Mouse (Mus musculus) thymus, adult 2 months (tissue): Measurements from ENCODE around the gene Ubxn4. TPM values are rescaled to one million over a fixed set of nuclear protein-coding genes. Genes with fewer than 3 reads are reported as not detected.
A peak's percentile ranks its signal among the peaks of the same experiment; 100 is the strongest.
"Not testable (repeated sequence)": the region's sequence is repeated elsewhere in the genome, so short reads cannot be mapped to it uniquely, and the experiment has no call there.

Experiments
- DNase-seq: peaks from one replicate; pipeline ENCODE4 v3.0.0; 2021
- H3K27ac ChIP-seq: fragments of 200-500 bp; 2 replicates; pipeline ENCODE4 v1.5.1; 2012; ENCODE audit warnings: low read length, control low read depth; ENCODE audit not compliant: control insufficient read depth, insufficient read depth
- H3K27me3 ChIP-seq: fragments of 200-500 bp; 2 replicates; pipeline ENCODE4 v1.6.1; 2012; ENCODE audit warnings: mild to moderate bottlenecking, low read length, moderate library complexity, mixed read lengths; ENCODE audit not compliant: control insufficient read depth, insufficient read depth
- H3K36me3 ChIP-seq: fragments of 200-500 bp; 2 replicates; pipeline ENCODE4 v1.6.1; 2012; ENCODE audit warnings: mild to moderate bottlenecking, low read length, moderate library complexity; ENCODE audit not compliant: control insufficient read depth, insufficient read depth
- H3K4me1 ChIP-seq: fragments of 200-500 bp; replicated peaks from 2 replicates; pipeline ENCODE4 v1.6.1; 2012; ENCODE audit warnings: low read length; ENCODE audit not compliant: control insufficient read depth, insufficient read depth
- H3K4me3 ChIP-seq: fragments of 200-500 bp; 2 replicates; pipeline ENCODE4 v1.5.1; 2012; ENCODE audit warnings: mild to moderate bottlenecking, low read length, control low read depth, moderate library complexity; ENCODE audit not compliant: control insufficient read depth, insufficient read depth
- CTCF ChIP-seq: fragments of 200-500 bp; IDR thresholded peaks from 2 replicates; pipeline ENCODE4 v1.5.1; 2012; ENCODE audit warnings: mild to moderate bottlenecking, control low read depth, low read length, moderate library complexity, borderline replicate concordance; ENCODE audit not compliant: control insufficient read depth, poor library complexity, insufficient read depth; ENCODE audit errors: extremely low read depth
- POLR2A ChIP-seq: fragments of 200-500 bp; IDR thresholded peaks from 2 replicates; pipeline ENCODE4 v1.6.1; 2012; ENCODE audit warnings: mild to moderate bottlenecking, low read length, control low read depth, moderate library complexity; ENCODE audit not compliant: control insufficient read depth, poor library complexity, insufficient read depth; ENCODE audit errors: extremely low read depth
- WGBS: fragments of 180-500 bp; shearing (Covaris S2); methylation state at CpG from one replicate; pipeline ENCODE4 v1.1.7; 2018; 5-methylcytosine and 5-hydroxymethylcytosine counted together
- polyA plus RNA-seq: library from polyadenylated mRNA; depleted of rRNA; stranded (reverse); fragments of >200 nt; gene quantifications from 2 replicates; pipeline ENCODE4 v1.2.3, GENCODE M21; 2012

Gene Ubxn4
- polyA plus RNA-seq, 1 experiment, result 26.7 TPM

DNA sequence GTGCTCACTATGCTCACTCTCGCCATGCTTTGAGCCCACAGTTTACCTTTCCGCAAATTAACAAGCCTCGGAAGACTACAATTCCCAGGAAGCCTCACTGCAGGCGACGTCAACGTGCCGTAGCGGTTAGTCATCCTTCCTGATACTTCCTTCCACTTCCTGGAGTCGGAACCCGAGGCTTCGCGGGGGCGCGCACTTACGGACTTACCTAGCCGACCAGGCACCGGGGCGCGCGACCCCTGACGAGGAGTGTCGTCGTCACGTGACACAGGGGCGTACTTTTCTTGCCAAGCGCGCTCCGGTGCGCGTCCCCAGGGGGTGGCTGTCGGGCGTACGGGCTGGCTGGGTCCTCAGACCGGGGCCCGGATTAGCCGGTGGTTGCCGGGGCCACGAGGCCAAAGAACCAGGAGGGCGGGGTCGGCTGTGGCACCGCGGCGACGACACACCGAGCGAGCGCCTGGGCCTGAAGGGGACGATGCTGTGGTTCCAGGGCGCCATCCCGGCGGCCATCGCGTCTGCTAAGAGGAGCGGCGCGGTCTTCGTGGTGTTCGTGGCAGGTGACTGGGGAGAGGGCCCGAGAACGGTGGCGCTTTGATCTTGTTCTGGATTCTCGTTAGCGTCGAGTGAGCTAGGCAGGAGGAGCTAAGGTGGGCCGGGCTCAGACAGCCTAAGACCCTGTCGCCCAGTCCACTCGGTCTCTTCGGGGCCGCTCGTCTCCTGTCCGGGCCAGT lies 397 bp downstream of the Ubxn4 start:
- no peaks in the 10 kb centered on the region for H3K36me3 ChIP-seq
- H3K27me3 ChIP-seq, result no peaks in the 10 kb centered on the region
- H3K27ac ChIP-seq, result peak overlapping the region; percentile 52
- TF ChIP-seq POLR2A, result peak; percentile 94
- peak; percentile 78; the same call in 1 of the 2 replicates for TF ChIP-seq CTCF
- peak; percentile 99 for DNase-seq
- WGBS, result under 1% methylated on average over 71 of the region's 71 CpGs
- H3K4me1 ChIP-seq, result peaks cover 5% of the 10 kb centered on the region
- peak overlapping the region; percentile 87 for H3K4me3 ChIP-seq

DNA sequence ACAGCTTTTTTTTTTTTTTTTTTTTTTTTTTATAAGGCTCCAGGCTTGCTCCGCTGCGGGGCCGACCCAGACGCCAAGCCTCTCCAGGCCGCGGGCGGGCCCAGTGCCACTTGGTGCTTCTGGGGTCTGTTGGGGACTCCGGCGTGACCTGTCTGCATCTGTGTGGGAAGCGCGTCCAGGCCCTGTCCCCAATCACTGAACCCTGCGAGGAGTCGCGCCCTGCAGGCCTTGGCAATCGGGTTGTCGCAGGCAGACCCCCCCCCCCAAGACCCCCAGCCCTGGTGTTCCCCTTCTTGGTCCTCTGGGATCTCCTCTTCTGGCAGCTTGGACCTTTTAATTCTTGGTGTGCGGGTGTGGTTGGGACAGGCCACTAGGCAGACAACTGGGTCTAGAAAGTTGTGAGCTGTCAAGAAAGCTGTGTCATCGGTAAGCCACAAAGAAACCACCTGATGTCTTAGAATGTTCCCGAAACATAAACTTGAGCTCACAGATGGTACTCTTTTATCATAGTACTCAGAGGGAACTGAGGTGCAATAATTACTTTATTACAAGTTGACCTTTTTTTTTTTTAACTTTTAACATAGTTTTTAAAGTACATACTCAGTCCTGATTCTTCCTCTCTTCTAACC lies 1.1 kb downstream of the Ubxn4 start:
- DNase-seq, result peak; percentile 37
- TF ChIP-seq POLR2A (no peak), CTCF (no peak)
- Histone ChIP-seq H3K4me3 (peak overlapping the region; percentile 87), H3K4me1 (peaks cover 5% of the 10 kb centered on the region), H3K27me3 (no peaks in the 10 kb centered on the region), H3K36me3 (no peaks in the 10 kb centered on the region), H3K27ac (peak overlapping the region; percentile 52; the same call in 1 of the 2 replicates)
- WGBS, result under 1% methylated on average over 19 of the region's 19 CpGs

DNA sequence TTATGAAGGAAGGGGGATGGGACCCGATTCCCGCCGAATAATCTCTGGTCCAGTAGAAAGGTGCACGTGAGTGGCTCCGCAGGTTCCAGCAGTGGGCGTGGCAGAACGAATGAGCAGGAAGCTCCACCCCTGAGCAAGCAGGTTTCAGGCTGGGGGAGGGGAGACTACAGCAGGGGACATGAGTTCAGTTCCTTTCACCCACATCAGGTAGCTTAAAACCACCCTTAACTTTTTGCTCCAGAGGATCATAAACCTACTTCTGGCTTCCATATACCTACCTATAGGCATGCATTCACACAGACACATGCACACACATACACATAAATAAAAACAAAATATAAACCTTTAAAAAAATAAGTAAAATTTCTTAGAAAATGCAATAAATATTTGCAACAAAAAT lies 23.3 kb downstream of the Ubxn4 start:
- not testable (repeated sequence) for H3K27me3 ChIP-seq, DNase-seq, H3K4me3 ChIP-seq, H3K27ac ChIP-seq, H3K4me1 ChIP-seq
- 87% methylated on average over 7 of the region's 7 CpGs for WGBS
- H3K36me3 ChIP-seq, result peaks cover 87% of the 10 kb centered on the region

DNA sequence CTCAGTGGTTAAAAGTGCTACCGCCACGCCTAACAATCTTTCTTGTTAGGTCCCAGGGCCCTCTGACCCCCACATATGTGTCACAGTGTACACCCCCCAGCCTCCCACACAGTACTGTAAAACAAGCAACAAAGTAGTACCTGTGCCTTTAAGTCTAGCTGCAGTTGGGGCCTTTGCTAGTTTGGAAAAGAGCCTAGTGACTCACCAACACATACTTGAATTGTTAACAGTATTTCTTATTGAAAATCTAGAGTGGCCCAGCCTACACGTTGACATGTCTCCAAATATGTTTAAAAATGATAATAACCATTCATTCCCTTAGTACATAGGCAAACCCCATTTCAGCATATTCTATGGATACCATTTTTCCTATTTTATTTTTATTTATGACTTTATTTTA lies 27.0 kb downstream of the Ubxn4 start:
- no peaks in the 10 kb centered on the region for H3K4me1 ChIP-seq
- TF ChIP-seq POLR2A (no peak), CTCF (no peak)
- 98% methylated on average over 3 of the region's 3 CpGs for WGBS
- H3K36me3 ChIP-seq, result peaks cover 87% of the 10 kb centered on the region
- no peaks in the 10 kb centered on the region for H3K27me3 ChIP-seq
- DNase-seq, result no peak
- no peak overlapping the region for H3K4me3 ChIP-seq
- H3K27ac ChIP-seq, result no peak overlapping the region

DNA sequence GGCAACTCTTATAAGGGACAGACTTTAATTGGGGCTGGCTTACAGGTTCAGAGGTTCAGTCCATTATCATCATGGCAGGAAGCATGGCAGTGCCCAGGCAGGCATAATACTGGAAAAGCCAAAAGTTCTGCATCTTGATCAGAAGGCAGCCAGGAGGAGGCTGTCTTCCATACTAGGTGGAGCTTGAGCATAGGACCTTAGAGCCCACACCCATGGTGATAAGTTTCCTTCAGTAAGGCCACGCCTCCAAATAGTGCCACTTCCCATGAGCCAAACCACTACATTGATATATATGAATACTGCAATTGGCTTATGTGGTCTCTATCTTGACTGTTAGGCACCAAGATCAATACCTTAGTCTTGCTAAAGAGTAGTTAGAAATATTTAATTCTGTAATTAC lies 32.1 kb downstream of the Ubxn4 start:
- 93% methylated on average over 1 of the region's 1 CpGs for WGBS
- peaks cover 78% of the 10 kb centered on the region for H3K36me3 ChIP-seq
- DNase-seq, result no peak
- H3K4me1 ChIP-seq, result no peaks in the 10 kb centered on the region
- H3K4me3 ChIP-seq, result no peak overlapping the region
- TF ChIP-seq POLR2A, result no peak
- no peak for TF ChIP-seq CTCF
- H3K27me3 ChIP-seq, result no peaks in the 10 kb centered on the region
- no peak overlapping the region for H3K27ac ChIP-seq

DNA sequence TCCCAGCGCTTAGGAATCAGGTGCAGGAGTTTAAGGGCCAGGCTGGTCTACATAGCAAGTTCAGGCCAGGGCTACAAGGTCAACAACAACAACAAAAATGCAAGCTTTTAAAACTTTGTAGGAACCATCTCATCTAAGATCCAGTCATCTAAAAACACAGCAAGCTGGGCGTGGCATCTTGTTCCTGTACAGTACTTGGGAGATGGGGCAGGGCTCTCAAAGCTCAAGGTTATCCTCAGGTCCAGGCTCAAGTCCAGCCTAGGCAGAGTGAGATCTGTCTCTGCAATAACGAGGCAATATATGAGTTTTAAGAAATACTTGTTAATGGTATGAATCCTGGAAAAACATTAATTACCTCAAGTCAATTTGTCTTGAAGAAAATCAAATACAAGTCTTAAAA lies 34.8 kb downstream of the Ubxn4 start:
- TF ChIP-seq POLR2A (no peak), CTCF (no peak)
- no peaks in the 10 kb centered on the region for H3K4me1 ChIP-seq
- no peak overlapping the region for H3K27ac ChIP-seq
- no peaks in the 10 kb centered on the region for H3K27me3 ChIP-seq
- no peak overlapping the region for H3K4me3 ChIP-seq
- DNase-seq, result no peak
- H3K36me3 ChIP-seq, result peaks cover 57% of the 10 kb centered on the region
- 99% methylated on average over 3 of the region's 3 CpGs for WGBS
